Mouse (Mus musculus) right cerebral cortex, postnatal 4 days (tissue): Measurements from ENCODE around the gene Pgpep1.

Experiments
- DNase-seq: peaks from one replicate; pipeline ENCODE4 v3.0.0-alpha.2; 2022

Pgpep1 gene

GRCm38 (mm10) chr8:70606780-70607602, 53.2 kb downstream of the Pgpep1 start:
- no peak for DNase-seq

DNA sequence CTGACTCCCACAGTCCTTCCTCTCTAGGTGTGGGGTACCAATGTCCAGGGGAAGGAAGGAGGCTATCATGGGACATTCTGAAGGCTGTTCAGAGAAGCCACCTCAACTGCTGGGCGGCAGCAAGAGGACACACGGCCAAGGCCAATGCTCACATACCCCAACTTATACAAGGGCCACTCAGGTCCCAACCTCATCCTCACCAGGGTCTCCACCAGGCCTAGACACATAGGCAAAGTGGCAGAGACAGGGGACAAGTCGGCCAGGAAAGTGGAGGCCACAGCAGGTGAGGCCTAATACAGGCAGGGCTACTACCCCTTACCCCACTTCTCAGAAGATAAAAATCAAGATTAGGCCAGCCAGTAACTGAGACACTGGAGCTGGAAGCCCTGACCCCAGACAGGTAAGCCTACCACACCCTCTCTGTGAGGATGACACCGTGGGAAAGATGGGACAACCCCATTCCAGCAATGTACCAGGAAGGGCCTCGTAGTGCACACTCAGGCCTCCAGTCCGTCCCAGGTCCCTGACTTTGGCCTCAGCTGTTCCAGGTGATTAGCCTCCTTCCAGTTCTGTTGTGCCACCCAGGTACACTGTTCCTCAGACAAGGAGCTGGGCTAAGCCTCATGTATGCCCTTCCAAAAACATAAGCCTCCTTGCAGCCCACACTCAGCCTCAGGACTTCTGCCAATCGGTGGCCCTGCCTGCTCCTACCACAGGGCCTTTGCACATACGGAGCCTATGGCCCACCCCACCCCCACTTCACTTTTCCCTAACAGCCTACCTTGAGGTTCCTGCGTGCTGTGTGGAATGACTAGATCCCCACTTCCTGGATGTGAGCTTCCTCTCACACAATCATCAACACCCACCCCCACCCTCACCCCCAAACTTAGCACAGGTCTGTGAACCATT, 54.1 kb downstream of the Pgpep1 start:
- DNase-seq, result no peak

GRCm38 (mm10) chr8:70604558-70604957, 55.6 kb downstream of the Pgpep1 start:
- no peak for DNase-seq

DNA sequence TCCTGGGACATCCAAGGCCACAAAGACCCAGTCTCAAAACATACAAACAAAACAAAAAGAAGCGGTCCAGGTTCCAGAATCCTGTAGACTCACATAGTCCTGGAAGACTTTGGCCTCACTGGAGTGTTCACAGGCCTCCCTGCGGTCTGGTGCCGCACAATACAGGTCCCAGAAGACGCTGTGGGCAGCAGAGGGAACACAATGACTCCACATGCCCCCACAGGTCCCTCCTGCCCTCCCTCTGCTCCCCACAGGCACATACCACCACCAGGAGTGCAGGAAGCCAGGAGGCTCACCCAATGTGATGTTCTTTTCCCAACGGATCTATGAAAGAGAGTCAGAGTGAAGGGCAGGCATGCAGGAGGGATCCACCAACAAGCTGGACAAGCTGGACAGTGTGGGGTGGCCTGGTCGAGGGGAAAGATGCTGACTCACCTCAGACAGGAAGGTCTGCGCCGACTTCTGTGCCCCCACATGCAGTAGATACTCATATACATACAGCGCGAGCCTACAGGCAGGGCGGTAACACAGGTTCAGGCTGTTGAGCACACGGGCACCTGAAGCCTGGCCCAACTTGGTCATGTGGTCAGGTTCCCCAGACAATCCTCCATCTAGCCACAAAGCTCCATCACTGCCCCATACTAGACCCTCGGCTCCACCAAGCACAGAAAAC, 57.9 kb downstream of the Pgpep1 start:
- DNase-seq, result no peak

GRCm38 (mm10) chr8:70601271-70601649, 58.9 kb downstream of the Pgpep1 start:
- peak; percentile 89 for DNase-seq

DNA sequence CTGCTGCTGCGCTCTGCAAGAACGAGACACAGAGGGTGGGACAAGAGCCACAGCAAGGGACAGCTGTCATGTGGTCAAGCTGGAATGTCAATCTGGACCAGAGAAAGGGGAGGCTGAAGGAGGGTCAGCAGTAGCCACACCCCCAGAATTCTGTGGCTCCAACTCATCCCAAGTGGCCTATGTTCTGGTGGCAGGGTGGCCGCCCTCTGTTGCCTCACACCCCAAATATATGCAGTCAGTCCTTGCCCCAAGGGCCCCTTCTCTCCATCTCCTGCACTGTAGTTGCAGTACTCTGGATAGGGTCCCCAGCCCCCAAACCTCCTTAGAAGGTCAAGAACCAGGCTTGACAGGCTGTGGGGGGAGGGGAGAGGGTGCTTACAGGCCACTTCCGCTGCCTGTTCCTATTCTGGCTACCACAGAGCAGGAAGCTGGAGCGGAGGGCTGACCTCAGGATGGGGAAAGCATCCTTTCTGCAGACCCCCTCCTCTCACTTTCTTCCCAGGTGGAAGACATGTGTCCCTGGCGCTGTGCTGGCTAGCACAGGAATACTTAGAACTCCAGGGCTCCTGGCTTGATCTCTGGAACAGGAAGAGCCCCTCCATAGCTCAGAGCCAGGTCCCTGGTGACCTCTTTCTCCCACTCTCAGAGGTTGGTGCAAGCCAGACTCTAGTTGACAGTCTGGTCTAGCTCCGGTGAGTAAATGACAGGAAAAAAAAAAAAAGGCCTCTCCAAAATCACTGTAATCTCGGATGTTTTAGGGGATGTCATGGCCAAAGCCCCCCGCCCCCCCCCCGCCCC, 59.5 kb downstream of the Pgpep1 start:
- DNase-seq, result no peak

GRCm38 (mm10) chr8:70599507-70600290, 60.5 kb downstream of the Pgpep1 start:
- DNase-seq, result no peak

GRCm38 (mm10) chr8:70598722-70599121, 61.5 kb downstream of the Pgpep1 start:
- peak; percentile 49 for DNase-seq

- DNase-seq, result peak; percentile 82
Observed at GRCm38 (mm10) chr8:70598283-70598682, 61.9 kb downstream of the Pgpep1 start.

DNA sequence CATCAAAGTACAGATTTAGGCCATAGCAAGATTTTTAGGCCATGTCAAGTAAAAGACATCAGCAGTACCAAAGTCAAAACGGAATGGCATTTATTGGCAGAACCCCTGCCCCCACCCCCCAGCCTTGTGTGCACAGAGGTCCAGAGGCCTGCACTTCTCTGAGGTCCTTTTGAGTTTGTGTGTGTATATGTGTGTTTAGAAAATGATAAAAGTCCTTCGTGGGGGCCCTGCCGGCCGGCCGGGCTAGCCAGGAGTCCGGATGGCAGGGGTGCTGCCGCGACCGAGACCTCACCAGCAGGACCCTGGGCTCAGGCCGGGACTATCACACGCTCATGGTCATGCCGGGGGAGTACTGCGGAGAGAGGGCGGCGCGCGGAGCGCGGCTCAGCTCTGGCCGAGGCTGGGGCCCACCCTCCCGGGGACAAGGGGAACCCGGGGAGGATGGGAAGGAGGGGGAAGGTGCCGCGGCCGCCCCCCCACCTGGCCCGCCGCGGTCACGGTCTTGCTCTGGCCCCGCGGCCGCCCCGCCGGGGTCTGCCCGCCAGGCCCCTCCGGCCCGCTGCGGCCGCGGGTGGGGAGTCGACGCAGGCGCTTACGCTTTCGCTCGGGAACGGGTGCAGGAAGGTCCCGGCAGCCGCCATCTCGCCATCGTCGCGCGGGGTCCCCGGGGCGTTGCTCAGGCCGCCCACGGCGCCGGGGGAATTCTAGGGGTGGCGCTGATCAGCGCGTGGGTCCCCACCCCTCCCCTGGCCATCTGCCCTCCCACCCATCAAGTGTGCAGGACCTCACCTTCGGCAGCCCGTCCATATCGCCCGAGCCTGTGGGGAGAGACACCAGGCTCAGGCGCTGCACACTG, 62.5 kb downstream of the Pgpep1 start:
- no peak for DNase-seq

GRCm38 (mm10) chr8:70596775-70597416, 63.3 kb downstream of the Pgpep1 start:
- no peak for DNase-seq
